Mouse (Mus musculus) forelimb bud, embryonic 11.5 days (tissue): ENCODE measurements around the gene Adam26b.
"Not testable (repeated sequence)": the region's sequence is repeated elsewhere in the genome, so short reads cannot be mapped to it uniquely, and the experiment has no call there.

Experiments used
- DNase-seq: peaks from one replicate; pipeline ENCODE4 v3.0.0-alpha.2; 2012; ENCODE audit warnings: low read depth, low spot score

The Adam26b gene

DNA sequence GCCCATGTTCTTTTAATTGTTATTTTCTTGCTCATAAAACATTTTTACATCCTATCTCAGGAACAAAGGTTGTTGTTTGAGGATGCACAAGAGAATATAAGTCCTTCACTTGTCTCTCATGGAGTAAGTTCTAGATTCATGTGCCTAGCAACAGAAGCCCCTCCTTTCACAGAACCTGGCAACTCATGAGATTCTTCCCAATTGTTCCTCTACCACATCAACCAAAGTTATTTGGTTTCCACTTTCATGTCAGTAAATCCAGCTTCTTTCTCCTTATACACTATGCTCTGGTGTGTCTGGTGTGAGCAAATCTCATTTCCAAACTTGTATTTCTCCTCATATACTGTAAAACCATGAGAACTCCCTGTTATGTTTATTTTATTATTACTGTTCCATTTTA, at the start of gene Adam26b:
Gene Adam26b, minus strand, starts transcription at position 101 of the 400 bp plus-strand sequence.
- DNase-seq, result not testable (repeated sequence)

DNA sequence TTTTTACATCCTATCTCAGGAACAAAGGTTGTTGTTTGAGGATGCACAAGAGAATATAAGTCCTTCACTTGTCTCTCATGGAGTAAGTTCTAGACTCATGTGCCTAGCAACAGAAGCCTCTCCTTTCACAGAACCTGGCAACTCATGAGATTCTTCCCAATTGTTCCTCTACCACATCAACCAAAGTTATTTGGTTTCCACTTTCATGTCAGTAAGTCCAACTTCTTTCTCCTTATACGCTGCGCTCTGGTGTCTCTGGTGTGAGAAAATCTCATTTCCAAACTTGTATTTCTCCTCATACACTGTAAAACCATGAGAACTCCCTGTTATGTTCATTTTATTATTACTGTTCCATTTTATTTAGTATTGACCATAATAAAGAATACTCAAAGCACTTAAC, 48.7 kb upstream of the Adam26b start, which contains the start of gene Adam26a:
Gene Adam26a, minus strand, starts transcription at position 101 of the 400 bp plus-strand sequence.
- not testable (repeated sequence) for DNase-seq
